27 mouse cellular contexts compared by ENCODE assay signal in the genomic region with DNA sequence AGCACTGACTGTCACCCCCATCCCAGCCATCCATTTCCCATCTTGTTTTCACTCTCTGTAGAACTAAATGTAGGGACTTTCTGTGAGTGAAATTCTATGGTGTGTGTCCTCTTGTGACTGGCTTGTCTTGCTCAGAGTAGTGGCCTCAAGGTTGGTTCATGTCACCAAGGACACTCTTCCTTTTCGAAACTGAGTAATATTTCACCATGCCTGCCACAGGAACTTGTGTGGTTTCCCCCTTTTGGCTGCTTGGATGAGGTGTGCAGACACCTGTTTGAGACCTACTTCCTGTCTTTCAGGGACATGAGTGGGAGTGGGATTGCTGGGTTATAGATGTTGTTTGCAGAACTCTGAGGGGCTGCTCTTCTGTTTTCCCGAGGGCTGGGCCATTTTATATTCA. TPM values are rescaled to one million over a fixed set of nuclear protein-coding genes. Genes with fewer than 3 reads are reported as not detected.
DNase-seq lines count a peak whose midpoint lies in the region; ATAC-seq and TF ChIP-seq lines count a peak whose summit lies in the region.
"Had no signal": no experiment of that assay in that cellular context is flagged by ENCODE, and none has a peak within 500 bp of the region (broad histone marks: within the 10 kb centered on the region; RNA-seq: fewer than 3 reads in every experiment).

No protein-coding gene starts in this region.

- TF ChIP-seq POLR2A in CH12.LX (IDR thresholded peaks at IDR 0.05; ENCODE audit: low read depth, low read length) = no peak

- H3K36me3 ChIP-seq in CH12.LX (replicated peaks in 1 of 2; ENCODE audit: control insufficient read depth in 1 of 2, insufficient read depth in 1 of 2, low read length in 1 of 2) = no peaks in the 10 kb centered on the region
- H3K36me3 ChIP-seq: forebrain, embryonic 10.5 days; G1E; heart, embryonic 12.5 days; heart, embryonic 15.5 days; hindbrain, embryonic 10.5 days; hindbrain, embryonic 13.5 days had no signal

- no peak overlapping the region for H3K27ac ChIP-seq in CH12.LX (ENCODE audit: insufficient read depth, low read depth)
- H3K27ac ChIP-seq: forebrain, embryonic 10.5 days; forebrain, embryonic 13.5 days; heart, embryonic 15.5 days; hindbrain, embryonic 10.5 days; hindbrain, embryonic 13.5 days had no signal

- peak; percentile 8; the same call in 1 of the 2 replicates for TF ChIP-seq EP300 in CH12.LX (IDR thresholded peaks at IDR 0.05; ENCODE audit: low read length)

- no peak overlapping the region for H3K4me2 ChIP-seq in CH12.LX (ENCODE audit: insufficient read depth, low read depth, poor library complexity, severe bottlenecking)
- H3K4me2 ChIP-seq: forebrain, embryonic 13.5 days; heart, embryonic 12.5 days; heart, embryonic 15.5 days; hindbrain, embryonic 13.5 days had no signal

- H3K9ac ChIP-seq in CH12.LX (ENCODE audit: insufficient read depth, low read depth) = no peak overlapping the region
- H3K9ac ChIP-seq: forebrain, embryonic 13.5 days; heart, embryonic 12.5 days; heart, embryonic 15.5 days; hindbrain, embryonic 13.5 days had no signal

- ATAC-seq in common myeloid progenitor, adult 5-6 weeks (replicated peaks; ENCODE audit: low read depth, poor library complexity, severe bottlenecking) = 0 out of 2 replicates have a peak, but pooled peaks have one; percentile 19
- ATAC-seq in megakaryocyte, adult 5-6 weeks (ENCODE audit: poor library complexity, severe bottlenecking) = peak; percentile 74
- ATAC-seq: forebrain, embryonic 13.5 days; forebrain, embryonic 16.5 days; hindbrain, embryonic 16.5 days; inflammation-experienced regulatory T-cells, adult 6 months; Patski had no signal

- dilution Hi-C loops in CH12.LX (cut with MboI; ENCODE audit: extremely low pct_ligation_motif_present, extremely low pct_unique_long_range_greater_than_20kb, low sequenced_read_pairs) = no loop called here

- TF ChIP-seq RAD21 in CH12.LX (IDR thresholded peaks at IDR 0.05; ENCODE audit: low read depth, low read length) = no peak

- H3K4me3 ChIP-seq in CH12.LX (replicated peaks in 1 of 3; ENCODE audit: low read depth in 2 of 3, low read length in 2 of 3, poor library complexity in 1 of 3) = no peak overlapping the region
- H3K4me3 ChIP-seq: forebrain, embryonic 10.5 days; forebrain, embryonic 13.5 days; heart, embryonic 12.5 days; heart, embryonic 15.5 days; hindbrain, embryonic 10.5 days; hindbrain, embryonic 13.5 days had no signal

- H3K27me3 ChIP-seq in CH12.LX (replicated peaks) = peaks cover 89% of the 10 kb centered on the region
- H3K27me3 ChIP-seq: hindbrain, embryonic 13.5 days; Patski had no signal

- H3K4me1 ChIP-seq in CH12.LX (ENCODE audit: control insufficient read depth in 1 of 2, insufficient read depth in 2 of 2) = peaks cover 10 to 28% of the 10 kb centered on the region in 2 experiments
- H3K4me1 ChIP-seq: forebrain, embryonic 10.5 days; heart, embryonic 12.5 days; heart, embryonic 15.5 days; hindbrain, embryonic 10.5 days had no signal

- in situ Hi-C loops in CH12.LX (cut with MboI; ENCODE audit: low pct_ligation_motif_present, low pct_unique_long_range_greater_than_20kb, low sequenced_read_pairs) = no loop called here

- H3K79me2 ChIP-seq in CH12.LX (replicated peaks; ENCODE audit: control insufficient read depth, extremely low read depth, insufficient read depth, poor library complexity, severe bottlenecking) = no peaks in the 10 kb centered on the region

- no peak for DNase-seq in CH12.LX (ENCODE audit: extremely low read depth)
- no peak for DNase-seq in adrenal gland, adult 8-10 months
- DNase-seq in ovary, postnatal 10 days (ENCODE audit: low spot score) = no peak
- no peak for DNase-seq in layer of hippocampus, postnatal 10 days (ENCODE audit: low spot score in 2 of 2)
- DNase-seq: adrenal gland, postnatal 14 days; cerebellum, adult 11-12 months; cerebellum, adult 8-10 months; cerebellum, postnatal 10 days; cerebellum, postnatal 36 days; gastrocnemius, postnatal 14 days; heart, adult 18-20 months; heart, postnatal 10 days; heart, postnatal 36 days had no signal

- TF ChIP-seq CTCF in CH12.LX (conservative IDR thresholded peaks at IDR 0.05 in 1 of 2, IDR thresholded peaks at IDR 0.05 in 1 of 2; ENCODE audit: low read depth in 2 of 2, low read length in 2 of 2) = no peak

- no peaks in the 10 kb centered on the region for H3K9me3 ChIP-seq in CH12.LX (replicated peaks; ENCODE audit: low read length)
- H3K9me3 ChIP-seq: forebrain, embryonic 10.5 days; forebrain, embryonic 13.5 days; G1E; heart, embryonic 12.5 days; heart, embryonic 15.5 days; hindbrain, embryonic 10.5 days; hindbrain, embryonic 13.5 days had no signal

TF ChIP-seq in CH12.LX, 34 proteins besides CTCF, POLR2A, EP300 and RAD21:
- TF ChIP-seq JUND (conservative IDR thresholded peaks at IDR 0.05; ENCODE audit: low read depth, low read length) = no peak
- no peak; the same call in 1 of the 2 replicates for TF ChIP-seq ETS1 (conservative IDR thresholded peaks at IDR 0.05; ENCODE audit: low read depth, low read length)
- TF ChIP-seq BHLHE40 (IDR thresholded peaks at IDR 0.05; ENCODE audit: low read depth, low read length) = peak; percentile 37; the same call in 1 of the 2 replicates
- no peak for TF ChIP-seq RCOR1 (conservative IDR thresholded peaks at IDR 0.05; ENCODE audit: low read depth, low read length)
- peak; percentile 32; the same call in 1 of the 2 replicates for TF ChIP-seq IRF4 (IDR thresholded peaks at IDR 0.05; ENCODE audit: low read depth, low read length)
- no peak for TF ChIP-seq MYC (IDR thresholded peaks at IDR 0.05; ENCODE audit: low read depth, low read length)
- no peak for TF ChIP-seq SIN3A (IDR thresholded peaks at IDR 0.05; ENCODE audit: low read length)
- TF ChIP-seq E2F4 (IDR thresholded peaks at IDR 0.05; ENCODE audit: insufficient replicate concordance, low read depth, low read length) = no peak
- no peak for TF ChIP-seq USF2 (conservative IDR thresholded peaks at IDR 0.05; ENCODE audit: low read depth, low read length)
- no peak for TF ChIP-seq MEF2A (IDR thresholded peaks at IDR 0.05; ENCODE audit: borderline replicate concordance, low read depth, low read length)
- no peak for TF ChIP-seq MAX (IDR thresholded peaks at IDR 0.05; ENCODE audit: low read length)
- TF ChIP-seq NRF1 (IDR thresholded peaks at IDR 0.05; ENCODE audit: low read depth, low read length) = no peak
- TF ChIP-seq USF1 (IDR thresholded peaks at IDR 0.05; ENCODE audit: low read depth, low read length) = no peak
- no peak for TF ChIP-seq ZMIZ1 (IDR thresholded peaks at IDR 0.05; ENCODE audit: low read depth, low read length)
TF ChIP-seq in CH12.LX: peak in this region for 2.

RNA-seq across cellular contexts. Expression of a gene that starts 20.8 kb away (rescaled TPM):
- total RNA-seq in CH12.LX (2012; rRNA removed) (not detected in 2 replicates), CH12.LX (2014; rRNA removed) (not detected in 2 replicates)
- not detected in 2 replicates for polyA plus RNA-seq in CH12.LX (2012; ENCODE audit: insufficient read length, low read depth)
- total RNA-seq in common myeloid progenitor, adult 5-6 weeks (2017) = not detected in 2 replicates
- not detected in 2 replicates for total RNA-seq in megakaryocyte, adult 5-6 weeks (2015)
- not detected in 2 replicates for total RNA-seq in megakaryocyte, adult 5-6 weeks (2017)
- 1,000 to 10,000 TPM in 1 of 4 experiments, 100 to 1,000 TPM in 3; 646 to 1,053 (median 762) TPM for total RNA-seq in adrenal gland, adult 8-10 months (2022)
- under 1 TPM; 0.64 to 0.89 TPM for total RNA-seq in layer of hippocampus, postnatal 10 days (2021)
- total RNA-seq: G1E; heart, adult 18-20 months; heart, postnatal 10 days; heart, postnatal 36 days had no signal
- polyA plus RNA-seq: G1E; inflammation-experienced regulatory T-cells, adult 6 months; Patski had no signal

RNA-seq across cellular contexts. Expression of a gene that starts 59.0 kb away (rescaled TPM):
- total RNA-seq in CH12.LX (2012; rRNA removed) (not detected in 2 replicates), CH12.LX (2014; rRNA removed) (not detected in 2 replicates)
- not detected in 2 replicates for polyA plus RNA-seq in CH12.LX (2012; ENCODE audit: insufficient read length, low read depth)
- 0.27 TPM in 1 of 2 replicates, not detected in the other for total RNA-seq in common myeloid progenitor, adult 5-6 weeks (2017)
- total RNA-seq in megakaryocyte, adult 5-6 weeks (2015) = 0.96 and 1.1 TPM in 2 replicates
- total RNA-seq in megakaryocyte, adult 5-6 weeks (2017) = 0.40 and 2.9 TPM in 2 replicates
- 1 to 10 TPM in 1 of 4 experiments, under 1 TPM in 1, not detected in 2; 0.75 to 2.0 TPM for total RNA-seq in adrenal gland, adult 8-10 months (2022)
- under 1 TPM; 0.27 to 0.32 TPM for total RNA-seq in layer of hippocampus, postnatal 10 days (2021)
- total RNA-seq: adrenal gland, postnatal 14 days; G1E; gastrocnemius, adult 18-20 months; gastrocnemius, postnatal 14 days; heart, adult 18-20 months; heart, postnatal 10 days; heart, postnatal 36 days had no signal
- polyA plus RNA-seq: G1E had no signal

Comparison
In these comparisons a context has a peak if more than half of its experiments do, and no peak if none do; other contexts are left out.
1. RNA of a gene that starts 20.8 kb away (total RNA-seq): 646 to 1,053 TPM in adrenal gland, adult 8-10 months; 0.64 to 0.89 TPM in layer of hippocampus, postnatal 10 days, not detected in CH12.LX, not detected in common myeloid progenitor, adult 5-6 weeks and not detected in megakaryocyte, adult 5-6 weeks; every median in the first group is over 100 times any median in the second.